Mouse (Mus musculus) forebrain, embryonic 14.5 days (tissue): ENCODE results near the gene Spata13. TPM values are rescaled to one million over a fixed set of nuclear protein-coding genes. Genes with fewer than 3 reads are reported as not detected.

Source experiments
- ATAC-seq: fragments of 200-750 bp; cut with Nextera tagmentation; 2 replicates; pipeline ENCODE4 v1.8.0; 2017; ENCODE audit warnings: mild to moderate bottlenecking, moderate library complexity
- DNase-seq: peaks from one replicate; pipeline ENCODE4 v3.0.0-alpha.2; 2015; ENCODE audit warnings: low spot score
- H3K27ac ChIP-seq: fragments of 300-500 bp; sonication (generic); 2 replicates; pipeline ENCODE4 v1.5.1; 2014; ENCODE audit warnings: low read depth, mild to moderate bottlenecking, control low read depth, low read length, moderate library complexity
- H3K27me3 ChIP-seq: fragments of 300-500 bp; sonication (generic); replicated peaks from 2 replicates; pipeline ENCODE4 v1.6.1; 2014; ENCODE audit warnings: low read length, control low read depth, mixed read lengths; ENCODE audit not compliant: control insufficient read depth, insufficient read depth
- H3K36me3 ChIP-seq: fragments of 300-500 bp; sonication (generic); 2 replicates; pipeline ENCODE4 v1.6.1; 2014; ENCODE audit warnings: low read length, control low read depth; ENCODE audit not compliant: control insufficient read depth, insufficient read depth
- H3K4me1 ChIP-seq: fragments of 300-500 bp; sonication (generic); 2 replicates; pipeline ENCODE4 v1.6.1; 2014; ENCODE audit warnings: antibody characterized with exemption, low read length, control low read depth; ENCODE audit not compliant: control insufficient read depth, insufficient read depth
- H3K4me2 ChIP-seq: fragments of 300-500 bp; sonication (generic); 2 replicates; pipeline ENCODE4 v1.6.1; 2014; ENCODE audit warnings: mild to moderate bottlenecking, control low read depth, low read length
- H3K4me3 ChIP-seq: fragments of 300-500 bp; sonication (generic); 2 replicates; pipeline ENCODE4 v1.5.1; 2014; ENCODE audit warnings: low read depth, low read length, control low read depth
- H3K9ac ChIP-seq: fragments of 300-500 bp; sonication (generic); 2 replicates; pipeline ENCODE4 v1.6.1; 2014; ENCODE audit warnings: mild to moderate bottlenecking, low read length, control low read depth, moderate library complexity
- H3K9me3 ChIP-seq: fragments of 300-500 bp; sonication (generic); replicated peaks from 2 replicates; pipeline ENCODE4 v1.6.1; 2016; ENCODE audit warnings: low read length, control low read depth, mixed read lengths; ENCODE audit not compliant: control insufficient read depth
- WGBS: fragments of 180-500 bp; shearing (Covaris S2); extraction: QIAGEN DNeasy Blood & Tissue Kit; methylation state at CpG from one replicate; pipeline ENCODE4 v1.1.7; 2014; 5-methylcytosine and 5-hydroxymethylcytosine counted together
- polyA plus RNA-seq: library from polyadenylated mRNA; unstranded; fragments of >200 nt; fragmentation: Nextera tagmentation; extraction: Ambion mirVana; gene quantifications from 2 replicates; pipeline ENCODE4 v1.2.1, GENCODE M21; 2014

The Spata13 gene
- polyA plus RNA-seq, 1 experiment from 2014 or later: 36.6 TPM

DNA sequence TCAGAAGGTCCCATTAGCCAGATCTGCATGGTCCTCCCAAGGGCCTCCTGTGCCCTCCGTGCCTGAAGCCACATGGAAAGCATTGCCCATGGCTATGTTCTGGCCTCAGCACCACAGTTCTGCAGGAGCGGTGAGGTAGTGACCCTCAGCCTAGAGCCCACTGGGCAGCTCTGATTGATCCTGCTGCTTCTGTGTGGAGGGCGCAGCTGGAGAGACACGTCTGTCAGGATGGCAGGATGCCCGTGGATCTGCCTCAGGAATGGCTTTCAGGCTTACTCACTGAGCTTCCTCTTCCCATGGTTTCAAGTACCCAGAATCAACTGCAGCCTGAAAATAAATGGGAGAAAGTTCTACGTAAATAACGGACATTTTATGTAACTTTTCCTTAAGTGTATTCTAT is 14.1 kb downstream of the Spata13 start:
- Histone ChIP-seq H3K4me1 (peaks cover 14% of the 10 kb centered on the region), H3K9ac (no peak overlapping the region), H3K4me3 (no peak overlapping the region), H3K27ac (no peak overlapping the region), H3K27me3 (no peaks in the 10 kb centered on the region), H3K9me3 (no peaks in the 10 kb centered on the region), H3K4me2 (no peak overlapping the region), H3K36me3 (no peaks in the 10 kb centered on the region; the same call in 1 of the 2 replicates)
- DNase-seq (no peak), ATAC-seq (no peak)
- WGBS: 80% methylated on average over 7 of the region's 7 CpGs

GRCm38 (mm10) chr14:60648956-60649355 is 15.2 kb downstream of the Spata13 start:
- 86% methylated on average over 1 of the region's 1 CpGs for WGBS
- H3K36me3 ChIP-seq: no peaks in the 10 kb centered on the region; the same call in 1 of the 2 replicates
- H3K4me1 ChIP-seq: peaks cover 13% of the 10 kb centered on the region
- ATAC-seq (no peak), DNase-seq (no peak)
- H3K9ac ChIP-seq: no peak overlapping the region
- no peaks in the 10 kb centered on the region for H3K9me3 ChIP-seq
- H3K27ac ChIP-seq: no peak overlapping the region
- no peak overlapping the region for H3K4me2 ChIP-seq
- no peak overlapping the region for H3K4me3 ChIP-seq
- H3K27me3 ChIP-seq: no peaks in the 10 kb centered on the region

- ATAC-seq: no peak
- no peak overlapping the region for H3K4me2 ChIP-seq
- no peaks in the 10 kb centered on the region for H3K36me3 ChIP-seq
- no peak overlapping the region for H3K9ac ChIP-seq
- peaks cover 24% of the 10 kb centered on the region for H3K4me1 ChIP-seq
- DNase-seq: no peak
- no peaks in the 10 kb centered on the region for H3K9me3 ChIP-seq
- whole genome bisulfite sequencing: 77% methylated on average over 4 of the region's 4 CpGs
- no peak overlapping the region for H3K4me3 ChIP-seq
- no peak overlapping the region for H3K27ac ChIP-seq
- H3K27me3 ChIP-seq: no peaks in the 10 kb centered on the region
Observed at GRCm38 (mm10) chr14:60653184-60653583, 19.4 kb downstream of the Spata13 start.

GRCm38 (mm10) chr14:60653977-60654376 is 20.2 kb downstream of the Spata13 start:
- Histone ChIP-seq H3K4me2 (no peak overlapping the region), H3K4me1 (peaks cover 24% of the 10 kb centered on the region), H3K27ac (no peak overlapping the region), H3K27me3 (no peaks in the 10 kb centered on the region), H3K9me3 (no peaks in the 10 kb centered on the region), H3K36me3 (no peaks in the 10 kb centered on the region), H3K4me3 (no peak overlapping the region), H3K9ac (no peak overlapping the region)
- DNase-seq (no peak), ATAC-seq (no peak)
- WGBS: 84% methylated on average over 5 of the region's 5 CpGs

DNA sequence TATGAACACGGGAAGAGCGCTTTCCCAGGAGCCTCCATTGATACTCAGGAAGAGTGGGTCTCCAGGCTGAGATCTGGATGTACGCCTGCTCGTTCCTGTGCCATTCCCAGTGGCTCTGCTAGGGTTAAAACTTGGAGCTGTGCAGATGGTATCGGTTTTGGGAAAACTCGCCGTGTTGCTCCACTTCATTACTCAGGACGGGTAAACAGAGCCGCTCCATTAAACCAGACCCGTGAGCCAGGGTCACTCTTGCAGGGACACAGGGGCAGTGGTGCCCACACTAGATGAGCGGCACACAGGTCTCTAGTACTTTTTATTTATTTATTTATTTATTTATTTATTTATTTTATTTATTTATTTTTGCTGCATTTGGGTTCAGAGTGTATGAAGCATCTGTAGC is 20.9 kb downstream of the Spata13 start:
- no peak overlapping the region for H3K27ac ChIP-seq
- H3K4me2 ChIP-seq: no peak overlapping the region
- H3K4me3 ChIP-seq: no peak overlapping the region
- ATAC-seq: no peak
- WGBS: 61% methylated on average over 11 of the region's 11 CpGs
- no peak for DNase-seq
- H3K36me3 ChIP-seq: no peaks in the 10 kb centered on the region
- no peaks in the 10 kb centered on the region for H3K9me3 ChIP-seq
- H3K27me3 ChIP-seq: no peaks in the 10 kb centered on the region
- H3K9ac ChIP-seq: no peak overlapping the region
- H3K4me1 ChIP-seq: peaks cover 24% of the 10 kb centered on the region

DNA sequence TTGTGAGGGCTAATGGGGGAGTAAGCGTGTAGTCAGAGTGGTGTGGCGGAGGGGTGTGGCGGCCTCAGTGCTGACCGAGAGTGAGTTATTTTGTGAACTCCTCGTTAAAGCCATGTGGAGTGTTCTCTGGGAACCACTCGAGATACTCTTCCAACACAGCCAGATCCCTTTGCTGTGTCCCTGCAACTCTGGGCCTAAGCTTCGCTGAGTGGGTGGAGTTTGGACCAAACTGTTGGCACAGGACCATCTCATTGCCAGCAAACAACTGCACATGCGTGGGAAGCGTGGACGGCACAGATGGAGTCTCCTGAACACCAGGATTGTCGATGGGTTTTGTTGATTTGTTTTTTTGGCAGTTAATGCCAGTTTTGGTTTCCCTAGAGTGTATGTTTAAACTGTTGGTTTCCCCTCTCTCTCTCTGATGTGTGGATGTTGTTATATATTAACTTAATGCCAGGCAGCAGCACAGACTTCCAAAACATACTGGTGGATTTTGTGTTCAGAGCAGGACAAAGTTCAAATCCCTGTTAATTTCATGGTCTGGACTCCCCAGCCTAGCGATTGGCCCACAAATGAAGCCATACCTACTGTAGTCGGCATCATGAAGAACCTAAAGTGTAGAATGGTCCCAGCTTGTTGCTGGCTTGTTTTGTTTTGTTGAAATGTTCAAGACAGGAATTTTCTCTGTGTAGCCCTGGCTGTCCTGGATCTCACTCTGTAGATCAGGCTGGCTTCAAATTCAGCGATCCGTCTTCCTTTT is 22.3 kb downstream of the Spata13 start:
- no peak overlapping the region for H3K4me3 ChIP-seq
- H3K4me1 ChIP-seq: peaks cover 24% of the 10 kb centered on the region
- peaks cover 3% of the 10 kb centered on the region; the same call in 1 of the 2 replicates for H3K36me3 ChIP-seq
- H3K27ac ChIP-seq: peak overlapping the region; percentile 48; the same call in 1 of the 2 replicates
- ATAC-seq: peak; percentile 81; the same call in 1 of the 2 replicates
- peak; percentile 89 for DNase-seq
- no peaks in the 10 kb centered on the region for H3K27me3 ChIP-seq
- 0 out of 2 replicates have a peak overlapping the region, but pooled peaks have one; percentile 9 for H3K4me2 ChIP-seq
- 52% methylated on average over 15 of the region's 15 CpGs for WGBS
- H3K9ac ChIP-seq: 0 out of 2 replicates have a peak overlapping the region, but pooled peaks have one; percentile 8
- no peaks in the 10 kb centered on the region for H3K9me3 ChIP-seq

GRCm38 (mm10) chr14:60656701-60657085 is 22.9 kb downstream of the Spata13 start:
- DNase-seq (no peak), ATAC-seq (no peak)
- Histone ChIP-seq H3K9ac (no peak overlapping the region), H3K4me3 (no peak overlapping the region), H3K9me3 (no peaks in the 10 kb centered on the region), H3K4me1 (peaks cover 24% of the 10 kb centered on the region), H3K36me3 (peaks cover 3% of the 10 kb centered on the region; the same call in 1 of the 2 replicates), H3K4me2 (no peak overlapping the region), H3K27ac (peak overlapping the region; percentile 48; the same call in 1 of the 2 replicates), H3K27me3 (no peaks in the 10 kb centered on the region)
- WGBS: 95% methylated on average over 11 of the region's 11 CpGs

GRCm38 (mm10) chr14:60657891-60658290 is 24.1 kb downstream of the Spata13 start:
- 80% methylated on average over 2 of the region's 2 CpGs for whole genome bisulfite sequencing
- Histone ChIP-seq H3K9me3 (no peaks in the 10 kb centered on the region), H3K36me3 (peaks cover 3% of the 10 kb centered on the region; the same call in 1 of the 2 replicates), H3K27ac (no peak overlapping the region), H3K4me2 (no peak overlapping the region), H3K4me3 (no peak overlapping the region), H3K27me3 (no peaks in the 10 kb centered on the region), H3K4me1 (peaks cover 24% of the 10 kb centered on the region), H3K9ac (no peak overlapping the region)
- DNase-seq (no peak), ATAC-seq (no peak)

GRCm38 (mm10) chr14:60659498-60659897 is 25.7 kb downstream of the Spata13 start:
- Histone ChIP-seq H3K4me1 (peaks cover 23% of the 10 kb centered on the region), H3K4me2 (no peak overlapping the region), H3K36me3 (peaks cover 3% of the 10 kb centered on the region; the same call in 1 of the 2 replicates), H3K27me3 (no peaks in the 10 kb centered on the region), H3K9ac (no peak overlapping the region), H3K27ac (no peak overlapping the region), H3K9me3 (no peaks in the 10 kb centered on the region), H3K4me3 (no peak overlapping the region)
- WGBS: 59% methylated on average over 8 of the region's 8 CpGs
- ATAC-seq (peak; percentile 49; the same call in 1 of the 2 replicates), DNase-seq (peak; percentile 51)
